Mouse (Mus musculus) brain, embryonic 18.5 days (tissue): ENCODE measurements around the gene Creb3l2.

Experiments
- DNase-seq: peaks from one replicate; pipeline ENCODE4 v3.0.0-alpha.2; 2012; ENCODE audit warnings: low read depth, low spot score

The Creb3l2 gene

DNA sequence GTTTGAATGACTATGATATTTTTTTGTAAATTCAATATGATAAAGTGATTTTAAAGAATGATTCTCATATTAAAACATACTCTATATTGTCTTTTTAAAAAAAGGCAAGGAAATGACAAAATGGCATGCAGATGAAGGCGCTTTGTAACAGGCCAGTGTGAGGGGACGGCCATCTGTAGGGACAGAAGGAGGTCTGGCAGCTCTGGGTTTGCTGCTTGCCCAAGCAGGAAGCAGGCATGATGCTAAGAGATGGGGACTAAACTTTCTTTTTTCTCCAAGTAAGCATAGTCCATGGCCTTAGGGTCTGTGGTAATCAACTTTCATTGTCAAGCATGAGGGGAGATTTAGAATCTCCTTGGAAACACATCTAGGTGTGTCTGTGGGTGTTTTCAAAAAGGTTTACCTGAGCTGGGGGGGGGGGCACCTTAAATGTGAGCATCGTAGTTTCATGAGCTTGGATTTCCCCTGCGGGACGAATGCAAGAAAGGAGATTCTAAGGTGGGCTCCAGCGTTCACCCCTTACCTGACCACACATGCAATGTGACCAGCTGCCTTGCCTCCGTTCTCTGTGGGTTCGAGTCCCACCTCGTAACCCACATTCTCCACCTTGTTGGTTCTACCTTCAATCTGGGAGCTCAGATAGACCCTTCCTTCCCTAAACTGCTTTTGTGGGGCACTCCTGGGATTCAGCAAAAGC lies 115.9 kb downstream of the Creb3l2 start:
- DNase-seq = no peak

DNA sequence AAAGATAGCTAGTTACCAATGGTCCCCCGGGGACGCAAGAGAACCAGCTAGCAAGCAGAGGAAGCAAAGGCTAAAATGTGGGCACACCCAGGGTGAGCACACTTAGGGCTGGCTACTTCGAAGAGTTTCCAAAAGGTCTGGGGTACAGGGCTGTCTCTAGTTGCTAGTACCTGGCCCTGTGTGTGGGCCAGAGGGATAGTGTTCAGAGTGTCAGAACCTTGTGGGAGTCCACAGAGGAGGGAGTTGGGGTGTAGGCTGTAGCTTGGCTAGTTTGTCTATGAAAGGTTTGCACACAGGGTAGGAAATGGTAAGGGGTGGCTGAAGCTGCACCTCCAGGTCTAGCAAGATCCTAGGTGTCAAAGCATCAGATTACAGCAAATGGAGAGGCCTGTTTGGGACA lies 116.9 kb downstream of the Creb3l2 start:
- no peak for DNase-seq

DNA sequence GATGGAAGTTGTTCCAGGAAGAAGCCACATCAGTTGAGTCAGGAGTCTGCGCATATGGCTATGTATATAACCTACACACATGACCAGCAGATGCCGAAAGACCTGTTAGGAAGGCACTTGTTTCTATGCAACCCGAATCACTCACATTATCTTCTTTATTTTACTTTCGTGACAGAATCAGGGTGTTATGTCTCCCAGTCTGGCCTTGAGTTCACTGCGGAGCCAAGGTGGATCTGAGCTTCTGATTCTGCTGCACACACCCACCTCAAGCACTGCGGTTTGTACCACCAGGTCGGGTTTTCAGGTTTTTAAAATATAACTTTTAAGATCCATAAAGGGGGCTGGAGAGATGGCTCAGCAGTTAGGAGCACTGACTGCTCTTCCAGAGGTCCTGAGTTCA lies 119.3 kb downstream of the Creb3l2 start:
- DNase-seq = no peak

DNA sequence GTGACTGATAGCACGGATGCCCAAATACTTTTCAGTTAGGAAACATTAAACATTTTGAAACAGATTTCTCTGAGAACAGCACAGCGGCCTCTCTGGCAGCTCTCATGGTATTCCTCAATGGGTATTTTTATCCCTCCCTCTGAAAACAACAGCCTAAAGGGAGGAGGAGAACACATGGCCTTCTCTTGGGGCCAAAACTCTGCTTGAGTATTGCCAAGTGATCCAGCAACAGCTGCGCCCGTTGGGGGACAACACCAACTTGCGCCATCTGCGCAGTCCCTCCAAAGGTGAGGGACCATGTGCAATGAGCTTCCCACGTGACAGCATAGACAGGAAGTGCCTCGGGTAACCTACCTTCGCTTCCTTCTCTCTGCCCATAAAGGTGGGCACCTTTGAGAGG lies 119.9 kb downstream of the Creb3l2 start:
- DNase-seq = no peak

DNA sequence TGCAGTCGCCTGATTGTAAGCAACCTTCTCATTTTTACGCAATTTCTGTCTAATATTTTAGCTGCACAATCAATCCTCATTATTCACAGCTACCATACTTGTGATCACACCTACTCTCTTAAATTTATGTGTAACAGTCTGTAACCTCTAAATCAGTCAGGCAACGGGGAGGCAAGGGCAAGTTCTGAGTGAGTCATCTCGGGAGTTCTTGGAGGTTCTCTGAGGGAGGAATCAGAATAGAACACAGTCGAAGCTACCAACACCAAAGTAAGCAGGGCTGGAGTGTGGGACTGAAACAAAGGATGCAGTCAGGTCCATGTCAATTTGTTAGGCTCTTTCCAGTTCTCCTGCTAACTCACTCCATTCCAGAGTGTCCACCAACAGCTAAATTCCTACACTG lies 124.0 kb downstream of the Creb3l2 start:
- DNase-seq = no peak

DNA sequence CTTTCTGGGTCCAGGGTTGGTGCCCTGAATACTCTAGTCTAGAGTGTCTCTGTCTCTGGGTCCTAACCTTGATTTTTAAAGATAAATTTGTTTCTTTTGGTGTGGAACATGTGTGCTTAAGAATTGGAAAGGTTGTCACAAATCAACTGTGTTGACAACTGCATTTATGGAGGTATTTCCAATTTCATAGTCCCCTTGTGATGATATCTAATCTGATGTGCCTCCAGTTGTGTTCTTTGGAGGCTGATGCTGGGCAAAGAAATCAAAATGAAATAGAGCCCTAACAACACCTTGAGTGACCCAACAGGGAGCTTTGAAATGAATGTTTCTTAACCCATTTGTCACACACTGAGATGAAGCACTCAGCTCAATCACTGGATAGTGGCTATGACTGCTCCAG lies 126.5 kb downstream of the Creb3l2 start:
- no peak for DNase-seq

DNA sequence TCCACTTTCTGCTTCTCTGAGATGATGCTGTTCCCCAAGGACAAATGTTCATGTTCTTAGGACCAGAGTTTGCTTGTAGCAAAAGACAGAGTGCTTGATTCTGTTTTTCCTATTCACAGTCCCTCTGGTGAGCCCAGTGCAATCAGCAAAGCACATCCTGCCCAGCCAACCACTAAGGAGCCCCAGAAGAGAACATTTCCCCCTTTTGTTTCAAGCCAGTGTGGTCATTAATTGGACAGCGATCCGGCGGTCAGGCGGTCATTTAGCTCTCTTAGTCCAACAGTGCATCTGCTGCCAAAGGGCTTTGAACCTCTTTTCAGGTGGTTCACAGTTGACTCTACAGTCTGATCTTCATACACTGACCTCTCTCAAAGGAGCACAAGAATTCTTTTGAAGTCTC lies 131.3 kb downstream of the Creb3l2 start:
- no peak for DNase-seq

DNA sequence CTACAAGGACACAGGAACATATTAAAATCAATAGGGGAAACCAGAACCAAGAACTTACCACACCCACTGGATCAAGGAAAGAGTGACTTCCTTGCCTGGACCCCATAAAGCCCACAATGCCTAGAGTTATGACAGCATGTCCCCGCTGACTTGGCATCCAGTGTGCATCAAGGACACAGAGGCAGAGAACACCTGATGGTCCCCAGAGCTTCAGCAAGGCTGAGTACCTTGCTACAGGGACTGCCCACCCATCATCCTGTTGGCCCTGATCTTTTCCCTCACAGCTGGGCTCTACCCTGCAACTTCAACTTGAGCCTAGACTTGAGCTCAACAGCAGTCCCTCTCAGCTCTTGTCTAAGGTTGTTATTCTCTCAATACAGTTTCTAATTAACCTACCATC lies 135.3 kb downstream of the Creb3l2 start:
- no peak for DNase-seq

DNA sequence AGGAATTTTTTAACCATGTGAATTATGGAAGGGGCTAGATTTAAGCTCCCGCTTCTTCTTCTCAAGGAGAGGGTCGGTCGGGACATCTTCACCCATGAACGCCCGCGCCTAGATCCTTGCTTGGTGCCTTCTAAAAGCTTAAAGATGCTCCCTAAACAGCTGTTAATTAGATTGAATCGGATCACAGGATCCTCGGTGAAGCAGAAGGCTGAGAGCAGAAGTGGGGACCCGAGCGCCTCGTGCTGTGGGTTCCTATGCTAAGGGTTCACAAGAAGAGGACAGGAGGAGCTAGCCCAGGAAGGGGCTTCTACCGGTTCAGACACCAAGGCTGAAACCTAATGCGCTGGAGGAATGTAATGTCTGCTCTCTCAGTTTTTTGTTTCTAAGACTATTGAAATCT lies 141.5 kb downstream of the Creb3l2 start:
- no peak for DNase-seq

DNA sequence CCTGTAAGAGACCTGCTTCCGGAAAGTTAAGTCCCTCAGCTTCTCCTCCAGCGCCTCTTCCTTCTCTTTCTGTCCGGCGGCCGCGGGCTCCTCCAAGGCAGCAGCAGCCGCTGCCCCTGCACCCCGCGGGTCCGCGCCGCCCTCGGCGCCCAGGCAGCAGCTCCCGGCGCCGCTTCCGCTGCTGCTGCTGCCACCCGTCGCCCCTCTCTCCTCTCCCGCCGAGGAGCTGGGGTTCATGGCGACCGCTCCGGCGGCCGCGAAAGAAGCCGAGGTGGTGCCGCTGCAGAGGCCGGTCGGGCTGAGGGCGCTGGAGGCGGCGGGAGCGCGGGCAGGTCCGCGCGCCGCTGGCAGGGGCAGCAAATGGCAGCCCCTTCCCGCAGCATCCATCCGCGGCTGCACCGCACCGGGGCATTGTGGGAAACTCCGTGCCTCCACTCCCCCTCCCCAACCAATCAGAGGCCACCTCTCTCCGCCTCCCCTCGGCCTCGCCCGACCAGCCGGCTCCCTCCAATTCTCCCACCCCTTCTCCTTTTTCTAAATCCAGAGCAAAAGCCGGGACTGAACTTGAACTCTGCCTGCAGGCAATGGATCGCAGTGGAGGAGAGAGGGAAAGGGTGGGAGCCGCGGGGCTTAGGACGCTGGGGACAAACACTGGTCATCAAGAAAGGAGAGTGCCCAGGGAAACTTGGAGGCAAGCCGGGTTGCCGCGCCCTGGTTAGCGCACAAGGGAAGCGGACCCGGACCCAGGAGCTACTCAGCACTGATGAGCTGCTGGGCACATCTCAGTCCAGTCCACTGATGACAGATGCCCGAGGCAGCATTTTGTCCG lies 142.2 kb downstream of the Creb3l2 start, which contains the start of gene Dgki:
TSS of gene Dgki (minus strand) at position 623 of the 829 bp plus-strand sequence.
- DNase-seq = peak; percentile 75

DNA sequence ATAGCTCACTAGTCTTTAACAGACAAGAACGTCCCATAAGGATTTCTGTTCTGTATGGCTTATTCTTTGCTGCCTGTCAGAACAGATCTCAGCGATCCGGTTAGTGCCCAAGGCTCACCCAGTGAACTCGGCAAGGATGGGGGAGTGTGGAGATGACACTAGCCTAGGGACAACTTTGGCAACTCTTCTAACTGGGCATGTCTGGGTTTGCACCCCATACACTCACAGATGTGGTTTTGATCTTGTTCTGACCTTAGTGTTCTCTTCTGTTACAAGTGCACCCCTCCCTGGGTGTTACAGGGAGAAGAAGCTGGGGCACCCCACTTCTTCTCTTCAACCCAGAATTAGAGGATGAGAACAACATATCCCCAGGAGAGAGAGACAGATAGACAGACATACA lies 143.0 kb downstream of the Creb3l2 start:
- no peak for DNase-seq

DNA sequence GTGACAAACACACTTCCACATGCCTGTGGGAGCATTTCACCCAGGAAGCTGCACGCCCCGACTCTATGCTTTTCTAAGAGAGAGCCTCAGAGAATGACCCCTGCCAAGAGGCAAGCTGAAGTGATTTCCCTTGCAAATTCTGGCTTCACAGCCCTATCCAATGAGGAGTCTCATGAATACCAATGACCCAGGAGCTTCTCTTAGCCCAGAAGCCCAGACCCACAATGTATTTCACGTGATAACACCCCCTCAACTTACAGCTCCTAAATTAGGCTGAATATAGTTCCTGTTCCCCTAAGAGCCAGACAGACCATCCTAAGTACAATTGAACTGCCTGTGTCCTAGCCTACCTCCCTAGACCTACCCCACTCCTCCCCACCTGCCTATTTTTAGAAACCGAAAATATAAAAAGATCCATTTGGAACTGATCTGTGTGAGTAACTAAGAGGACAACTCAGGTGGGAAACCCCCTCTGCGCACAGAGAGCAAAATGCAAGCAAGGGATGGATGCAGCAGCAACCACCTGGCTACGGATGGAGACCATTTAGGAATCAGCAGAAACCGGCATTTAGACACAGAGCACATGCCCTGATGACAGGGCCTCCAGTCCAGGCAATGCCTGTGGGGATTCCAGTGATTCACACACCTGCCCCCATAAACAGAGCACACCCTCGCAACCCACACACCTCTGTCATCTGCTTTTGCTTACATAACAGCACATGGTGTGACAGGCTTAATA lies 144.0 kb downstream of the Creb3l2 start:
- DNase-seq = no peak

DNA sequence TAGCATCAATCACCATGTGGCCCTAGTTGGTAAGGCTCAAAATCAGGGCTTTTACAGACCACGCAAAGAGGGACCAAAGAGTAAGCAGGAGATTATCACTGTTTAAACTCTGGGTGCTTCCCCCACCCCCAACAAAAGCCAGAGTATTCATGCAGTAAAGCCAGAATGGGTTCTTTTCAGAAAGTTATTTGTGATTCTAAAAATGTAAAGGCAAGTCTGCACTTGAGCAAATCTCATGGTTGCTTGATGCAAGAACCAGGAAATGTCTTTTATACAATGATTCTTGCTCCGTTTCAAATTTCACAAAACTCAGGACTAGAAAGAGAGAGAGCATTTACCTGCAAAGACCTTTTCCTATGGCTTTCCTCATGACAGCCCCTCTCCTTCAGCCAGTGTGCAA lies 149.9 kb downstream of the Creb3l2 start:
- no peak for DNase-seq

DNA sequence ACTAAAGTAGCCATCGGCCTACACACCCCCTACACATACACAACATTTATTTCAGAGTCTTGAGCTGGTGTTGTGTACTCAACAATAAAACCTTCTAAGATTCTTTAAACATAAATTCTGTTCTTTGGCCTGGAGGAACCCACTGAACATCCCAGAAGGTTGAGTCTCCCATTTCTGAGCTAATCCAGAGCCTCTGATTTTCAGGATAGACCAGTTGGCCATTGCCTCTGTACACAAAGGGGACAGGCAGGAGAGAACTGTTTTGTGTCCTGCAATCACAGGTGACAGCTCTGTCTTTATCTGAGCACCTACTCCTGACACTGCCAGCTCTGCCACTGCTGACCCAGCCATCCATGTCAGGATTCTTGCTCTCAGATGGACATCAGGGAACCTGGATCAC lies 150.8 kb downstream of the Creb3l2 start:
- DNase-seq = no peak

DNA sequence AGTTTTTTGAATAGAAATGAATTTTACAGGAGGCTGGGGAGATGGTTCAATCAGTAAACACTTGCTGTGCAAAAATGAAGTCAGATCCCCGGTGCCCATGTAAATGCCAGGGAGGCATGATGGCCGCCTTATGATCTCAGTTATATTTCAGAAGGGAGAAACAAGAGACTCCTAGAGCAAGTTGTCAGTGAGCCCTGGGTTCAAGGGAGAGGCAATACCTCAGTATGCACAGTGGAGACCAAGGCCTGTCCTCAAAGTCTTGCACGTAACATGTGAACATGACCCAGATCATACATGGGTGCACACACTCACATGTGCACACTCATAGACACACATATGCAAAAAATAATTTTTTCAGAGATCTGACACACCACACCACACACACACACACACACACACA lies 151.3 kb downstream of the Creb3l2 start:
- DNase-seq = no peak

DNA sequence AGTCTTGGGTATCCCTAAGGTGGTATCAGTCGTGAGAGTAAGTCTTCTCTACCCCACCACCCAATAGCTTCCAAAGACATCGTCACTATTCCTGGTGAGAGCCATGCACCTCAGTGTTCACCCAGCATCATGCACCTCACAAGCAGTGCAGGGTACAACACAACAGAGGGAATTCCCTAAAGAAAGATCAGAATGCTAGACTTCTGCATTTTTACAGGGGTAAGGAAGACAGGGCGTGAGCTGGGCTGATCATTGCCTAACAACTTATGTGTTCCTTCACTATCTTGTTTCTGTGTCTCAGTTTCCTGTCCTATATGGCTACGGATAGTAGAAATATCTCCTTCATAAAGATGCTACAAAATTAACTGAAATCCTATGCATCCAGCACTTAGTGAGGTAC lies 155.8 kb downstream of the Creb3l2 start:
- DNase-seq = no peak

DNA sequence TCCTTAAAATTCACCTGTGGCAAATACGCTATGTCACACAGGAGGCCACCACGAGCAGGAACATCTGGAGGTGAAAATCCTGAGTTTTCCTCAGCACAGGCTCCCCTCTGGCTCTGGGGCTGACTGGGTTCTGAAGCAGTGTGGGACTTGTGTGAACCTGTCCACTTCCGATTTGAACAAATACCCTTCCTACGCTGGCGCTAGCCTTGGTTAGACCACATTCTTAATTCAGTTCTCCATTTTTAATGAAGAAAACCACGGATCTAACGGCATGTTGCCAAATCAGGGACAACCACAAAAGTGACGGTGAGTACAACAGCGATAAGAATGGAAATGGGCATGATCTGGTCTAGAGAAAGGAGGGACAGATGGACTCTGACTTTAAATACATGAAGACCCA lies 157.1 kb downstream of the Creb3l2 start:
- DNase-seq = no peak

DNA sequence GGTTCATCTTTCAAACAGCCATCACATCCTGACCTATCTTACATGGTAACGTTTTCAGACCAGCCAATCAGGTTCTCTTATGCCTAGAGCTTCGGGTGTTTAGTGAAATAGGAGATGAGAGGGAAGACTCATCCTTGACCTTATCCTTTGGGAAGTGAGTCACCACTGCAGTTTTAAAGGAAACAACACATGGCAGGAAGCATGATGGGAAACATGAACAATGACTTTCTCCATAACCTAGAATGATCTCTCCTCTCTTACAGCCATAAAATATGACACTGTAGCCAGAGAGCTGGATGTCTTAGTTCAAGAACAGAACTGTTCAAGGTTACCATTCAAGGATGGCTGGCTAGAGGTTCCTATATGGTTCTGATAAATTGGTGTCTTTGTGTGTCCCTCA lies 158.6 kb downstream of the Creb3l2 start:
- no peak for DNase-seq

DNA sequence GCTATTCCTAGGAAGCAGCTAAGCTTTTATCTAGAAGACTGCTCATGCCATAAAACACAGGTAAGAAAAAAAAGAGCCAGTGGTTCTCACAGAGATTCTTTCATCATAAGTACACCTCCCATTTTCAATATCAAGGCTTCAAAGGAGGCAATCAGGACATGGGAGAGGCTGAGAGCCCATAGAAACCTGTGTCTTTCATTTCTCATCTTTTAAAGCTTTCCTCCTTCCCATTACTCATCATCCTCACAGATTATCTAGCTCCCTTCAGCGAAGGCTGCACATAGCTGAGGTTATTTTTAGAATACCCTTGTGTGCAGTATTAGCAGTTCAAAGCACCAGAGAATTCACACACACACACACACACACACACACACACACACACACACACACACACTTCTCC lies 159.3 kb downstream of the Creb3l2 start:
- no peak for DNase-seq
